Mouse (Mus musculus) 416B (cell line): Measurements from ENCODE around the gene Abca2.
A peak's percentile ranks its signal among the peaks of the same experiment; 100 is the strongest.

Source experiments
- DNase-seq: peaks from one replicate; pipeline ENCODE4 v3.0.0; 2011; ENCODE audit warnings: low read depth

Abca2 gene

GRCm38 (mm10) chr2:25425481-25425880, 3.0 kb upstream of the Abca2 start:
- no peak for DNase-seq

GRCm38 (mm10) chr2:25426721-25427191, 1.7 kb upstream of the Abca2 start:
- peak; percentile 94 for DNase-seq

DNA sequence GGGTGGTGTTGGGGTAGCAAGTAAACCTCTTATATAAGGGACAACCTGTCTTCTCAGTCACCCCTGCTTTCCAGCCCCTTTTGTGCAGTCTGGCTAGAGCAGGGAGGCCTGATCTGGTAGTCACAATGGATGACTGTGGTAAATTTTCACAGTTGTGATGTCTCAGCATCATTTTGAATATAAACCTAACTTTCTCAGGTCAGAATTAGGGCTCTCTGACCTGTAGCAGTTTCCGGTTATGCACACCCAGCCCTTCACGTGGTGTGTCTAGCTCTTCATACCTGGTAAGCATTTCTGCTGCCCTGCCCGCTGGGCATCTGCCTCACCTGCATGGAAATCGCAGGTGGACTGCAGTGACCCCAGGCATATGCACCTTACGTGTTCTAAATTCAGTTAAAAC, 1.2 kb upstream of the Abca2 start:
- no peak for DNase-seq

DNA sequence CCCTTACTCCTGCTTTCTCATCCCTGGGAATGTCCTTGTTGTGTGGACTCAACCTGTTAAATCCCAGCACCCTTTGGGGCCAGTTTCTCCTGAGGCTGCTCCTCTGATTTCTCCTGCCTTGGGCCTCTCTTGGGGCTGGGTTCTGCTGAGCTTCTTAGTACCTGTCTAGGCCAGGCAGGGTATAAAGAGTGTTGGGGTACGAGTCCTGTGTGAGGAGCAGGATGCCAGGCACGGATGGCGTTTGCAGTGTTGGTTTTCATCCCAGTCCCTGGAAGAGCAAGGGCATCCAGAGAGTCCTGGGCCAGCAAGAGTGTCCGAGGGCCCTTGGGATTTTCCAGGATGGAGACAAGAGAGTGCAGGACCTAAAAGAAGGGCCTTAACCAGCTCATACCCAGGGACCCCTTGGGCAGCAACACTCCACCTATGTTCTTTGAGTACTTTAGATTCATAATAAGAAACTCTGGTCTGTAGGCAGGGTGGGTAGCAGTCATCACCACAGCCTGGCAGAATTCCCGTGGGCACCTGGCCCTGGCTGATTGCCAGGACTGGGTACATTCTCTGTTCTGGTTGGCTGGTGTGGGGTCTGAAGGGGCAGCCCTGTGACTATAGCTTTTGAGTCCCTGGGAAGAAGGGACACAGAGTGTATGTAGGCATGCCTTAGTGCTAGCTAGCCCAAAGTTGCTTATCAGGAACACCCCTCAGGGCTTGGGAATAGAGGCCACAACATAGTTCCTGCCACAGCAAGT, 1.1 kb downstream of the Abca2 start:
- DNase-seq, result peak; percentile 12

DNA sequence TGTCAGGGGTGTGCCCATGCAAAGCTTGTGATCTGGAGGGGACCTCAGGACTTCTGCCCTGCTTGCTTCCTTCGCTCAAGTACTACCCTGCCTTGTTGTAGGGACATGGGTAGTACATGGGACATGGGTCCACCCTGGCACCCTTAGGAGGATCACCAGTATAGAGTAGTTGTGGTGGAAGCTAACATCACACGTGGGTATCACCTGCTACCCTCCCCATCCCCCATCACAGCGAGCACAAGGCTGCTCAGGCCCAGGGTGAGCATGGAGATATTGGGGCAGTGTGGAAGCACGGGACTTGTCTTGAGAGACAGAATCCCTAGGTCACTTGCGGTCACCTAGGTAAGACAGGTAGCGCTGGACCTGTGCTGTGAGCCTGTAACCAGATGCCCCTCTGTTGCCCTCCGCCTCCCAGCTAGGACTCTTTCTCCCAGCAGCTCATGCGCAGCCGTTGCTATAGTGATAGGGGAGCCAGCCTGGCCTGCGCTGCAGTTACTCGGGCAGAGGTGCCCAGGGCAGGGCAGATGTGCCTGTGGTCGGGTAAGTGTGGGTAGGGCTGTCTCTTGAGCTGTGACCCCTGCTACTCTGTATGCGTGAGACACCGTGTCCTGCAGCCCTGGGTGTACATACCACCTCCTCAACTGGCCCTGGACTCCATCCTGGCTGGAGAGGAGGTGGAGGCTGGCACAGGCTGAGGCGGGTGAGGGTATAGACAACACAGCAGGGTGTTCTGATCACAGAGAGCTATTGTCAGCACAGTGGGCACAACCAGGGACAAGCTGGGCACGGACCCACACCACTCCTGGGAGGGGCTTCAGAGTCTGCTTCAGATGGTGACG, 2.1 kb downstream of the Abca2 start:
- DNase-seq, result no peak

DNA sequence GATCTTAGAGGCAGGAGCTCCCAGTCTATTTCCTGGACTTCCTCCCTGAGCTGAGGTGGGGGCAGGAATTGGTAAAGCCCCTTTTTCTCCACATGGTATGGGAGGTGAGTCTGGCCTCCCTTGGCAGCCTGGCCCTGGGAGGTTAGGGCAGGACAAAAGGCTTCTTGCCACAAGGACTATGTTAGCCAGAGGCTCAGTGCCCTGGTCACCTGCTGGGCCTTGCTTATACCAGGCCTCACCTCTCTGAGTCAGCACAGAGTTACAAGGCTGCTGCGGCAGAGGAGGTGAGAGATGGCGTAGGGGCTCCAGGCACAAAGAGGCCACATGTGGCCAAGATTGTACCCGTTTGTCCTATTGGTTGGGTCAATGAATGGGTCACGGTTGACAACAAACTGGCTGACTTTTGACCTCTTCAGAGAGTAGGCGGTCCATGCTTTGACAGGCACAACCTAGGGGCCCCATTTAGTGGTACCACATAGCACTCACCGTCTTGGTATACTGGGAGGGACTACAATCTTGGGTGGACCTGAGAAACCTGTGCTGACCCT, 2.9 kb downstream of the Abca2 start:
- no peak for DNase-seq

- DNase-seq, result peak; percentile 88
Observed at GRCm38 (mm10) chr2:25432326-25433098, 4.0 kb downstream of the Abca2 start.

- no peak for DNase-seq
Observed at GRCm38 (mm10) chr2:25433101-25433500, 4.6 kb downstream of the Abca2 start.

DNA sequence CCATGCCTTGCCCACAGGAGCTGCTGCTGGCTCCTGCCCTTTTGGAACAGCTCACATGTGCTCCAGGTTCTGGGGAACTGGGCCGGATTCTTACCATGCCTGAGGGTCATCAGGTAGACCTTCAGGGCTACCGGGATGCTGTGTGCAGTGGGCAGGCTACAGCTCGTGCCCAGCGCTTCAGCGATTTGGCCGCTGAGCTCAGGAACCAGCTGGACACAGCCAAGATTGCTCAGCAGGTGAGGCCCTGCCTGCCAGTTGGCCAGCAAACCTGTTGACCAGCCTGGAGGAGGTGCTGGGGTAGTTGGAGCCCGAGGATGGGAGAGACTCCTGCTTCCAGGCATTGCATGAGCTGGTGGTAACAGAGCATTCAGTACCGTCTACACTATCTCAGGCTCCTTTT, 5.8 kb downstream of the Abca2 start:
- DNase-seq, result no peak

DNA sequence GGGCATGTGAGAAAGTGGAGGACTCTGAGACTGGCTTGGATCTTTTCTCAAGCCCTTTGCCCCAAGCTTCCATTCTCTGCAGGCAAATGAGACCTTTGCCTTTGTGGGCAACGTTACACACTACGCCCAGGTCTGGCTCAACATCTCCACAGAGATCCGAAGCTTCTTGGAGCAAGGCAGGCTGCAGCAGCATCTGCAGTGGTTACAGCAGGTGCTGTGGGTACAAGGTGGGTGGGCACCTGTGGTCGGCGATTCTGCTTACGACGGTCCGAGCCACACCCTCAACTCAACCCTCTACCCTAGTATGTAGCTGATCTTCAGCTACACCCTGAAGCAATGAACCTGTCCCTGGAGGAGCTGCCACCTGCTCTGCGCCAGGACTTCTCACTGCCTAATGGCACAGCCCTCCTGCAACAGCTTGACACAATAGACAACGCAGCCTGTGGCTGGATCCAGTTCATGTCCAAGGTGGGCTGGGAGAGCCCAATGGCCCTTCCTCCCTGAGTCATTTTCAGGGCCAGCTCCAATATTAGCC, 7.8 kb downstream of the Abca2 start:
- no peak for DNase-seq

GRCm38 (mm10) chr2:25441067-25441466, 12.6 kb downstream of the Abca2 start:
- DNase-seq, result no peak

- no peak for DNase-seq
Observed at GRCm38 (mm10) chr2:25442682-25443081, 14.2 kb downstream of the Abca2 start.

GRCm38 (mm10) chr2:25450853-25451647, 22.5 kb downstream of the Abca2 start:
- peak; percentile 73 for DNase-seq

DNA sequence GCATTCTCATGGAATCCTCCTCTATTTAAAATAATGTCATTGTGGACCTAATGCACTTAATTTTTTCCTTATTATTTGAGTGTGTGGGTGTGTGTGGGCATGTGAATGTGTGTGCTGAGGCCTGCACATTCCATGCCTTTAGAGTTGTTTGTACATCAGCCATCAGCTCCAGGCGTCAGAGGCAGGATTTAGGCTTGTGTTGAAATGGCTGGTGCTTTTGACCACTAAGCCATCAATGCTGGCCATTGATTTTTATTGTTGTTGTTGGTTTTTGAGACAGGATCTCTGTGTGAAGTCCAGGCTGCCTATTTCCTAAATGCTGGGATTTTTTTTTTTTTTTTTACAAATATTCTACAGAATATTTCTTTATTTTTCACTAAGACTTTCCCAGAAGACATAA, 24.4 kb downstream of the Abca2 start:
- DNase-seq, result no peak

DNA sequence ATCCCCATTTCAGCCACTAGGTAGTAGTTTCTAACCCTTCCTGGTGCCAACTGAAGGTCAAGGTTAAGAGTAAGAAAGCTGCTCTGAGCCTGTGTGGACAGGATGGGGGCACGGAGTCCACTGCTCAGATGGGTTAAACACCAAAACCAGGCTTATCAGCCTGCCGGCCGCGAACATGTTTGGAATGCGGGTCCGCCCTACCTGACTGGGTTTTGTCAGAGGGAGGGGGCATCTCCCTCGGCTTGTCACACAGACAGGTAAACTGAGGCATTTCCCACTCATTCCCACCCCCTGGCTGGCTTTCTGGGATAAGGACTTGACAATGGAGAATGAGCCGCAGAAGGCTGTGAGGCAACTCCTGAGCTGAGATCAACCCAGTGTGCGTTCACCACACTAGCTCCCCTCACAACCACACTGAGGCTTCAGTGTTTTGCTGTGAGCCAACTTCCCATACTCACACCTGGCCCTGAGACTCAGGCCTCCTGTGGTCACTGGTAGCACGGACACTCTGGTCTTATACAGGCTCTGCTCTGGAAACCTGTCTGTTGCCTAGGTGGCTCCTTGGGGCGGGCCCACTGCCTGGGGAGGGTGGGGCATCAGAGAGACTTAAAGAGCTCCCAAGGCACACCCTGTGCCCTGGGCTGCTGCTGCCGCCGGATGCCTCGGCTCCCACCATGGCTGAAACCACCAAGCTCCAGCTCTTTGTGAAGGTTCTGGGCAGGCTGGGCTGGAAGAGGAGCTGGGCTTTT, 27.9 kb downstream of the Abca2 start, which contains the start of gene Clic3:
Gene Clic3, plus strand, starts transcription at position 634 of the 749 bp plus-strand sequence.
- no peak for DNase-seq

DNA sequence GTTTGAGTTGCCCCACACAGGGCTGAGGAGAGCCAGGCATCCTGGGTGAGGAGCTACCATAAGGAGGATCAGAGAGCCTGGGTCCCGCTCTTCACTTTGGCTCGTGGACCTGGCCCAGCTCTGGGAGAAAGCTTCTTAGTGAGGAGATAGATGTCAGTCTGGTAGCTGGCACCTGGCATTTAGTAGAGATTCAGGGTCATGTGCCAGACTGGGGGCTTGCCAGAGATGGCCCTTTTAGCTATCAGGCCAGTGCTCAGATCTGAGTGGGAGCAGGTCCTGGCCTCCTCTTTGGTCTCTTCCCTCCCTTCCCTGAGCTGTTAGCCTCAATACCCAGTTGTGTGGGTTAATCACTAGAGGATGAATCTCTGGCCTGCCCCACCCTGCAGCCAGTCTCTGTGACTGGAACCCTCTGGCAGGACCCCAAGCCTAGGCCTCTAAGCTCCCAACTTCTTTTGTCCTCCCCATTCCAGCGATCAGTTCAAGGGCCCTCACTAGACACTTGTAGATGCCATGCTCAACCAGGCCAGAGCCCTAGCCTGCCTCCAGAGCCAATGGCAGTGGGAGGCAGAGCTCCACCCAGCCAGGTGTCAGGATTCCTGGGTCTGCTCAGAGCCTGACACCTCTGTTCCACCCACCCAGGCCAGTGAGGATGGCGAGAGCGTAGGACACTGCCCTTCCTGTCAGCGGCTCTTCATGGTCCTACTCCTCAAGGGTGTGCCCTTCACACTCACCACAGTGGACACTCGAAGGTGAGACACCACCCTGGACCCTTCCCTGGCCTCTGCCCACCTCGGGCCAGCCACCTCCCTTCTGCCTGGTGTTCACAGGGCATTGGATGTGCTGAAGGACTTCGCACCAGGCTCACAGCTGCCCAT, 28.8 kb downstream of the Abca2 start:
- DNase-seq, result no peak

- DNase-seq, result peak; percentile 36
Observed at GRCm38 (mm10) chr2:25458911-25459310, 30.4 kb downstream of the Abca2 start.

DNA sequence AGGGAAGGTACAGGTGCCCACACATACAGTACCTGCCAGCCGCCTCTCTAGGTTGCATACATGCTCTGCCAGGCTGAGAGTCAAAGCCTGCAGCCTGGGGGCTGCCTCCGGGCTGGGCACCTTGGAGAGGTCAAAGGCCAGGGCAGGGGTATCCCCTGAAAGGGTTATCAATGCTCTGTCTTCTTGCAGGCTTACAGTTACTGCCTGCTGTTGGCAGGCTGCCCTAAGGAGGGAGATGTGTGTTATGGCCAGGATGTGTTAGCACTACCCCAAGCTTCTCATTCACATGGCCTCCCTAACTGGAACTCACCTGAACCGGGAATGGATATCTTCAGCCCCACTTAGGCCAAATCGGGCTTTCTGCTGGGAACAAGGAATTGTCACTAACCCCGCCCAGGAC, 31.6 kb downstream of the Abca2 start:
- peak; percentile 35 for DNase-seq
